Mouse (Mus musculus) limb, embryonic 11.5 days (tissue): ENCODE measurements at regions not wholly inside any gene's neighbourhood (a gene's known extent, or its start where the extent isn't known, plus 50 kb on each side); places are given as distances from the start of the nearest gene placed in this dataset.

Experiments
- ATAC-seq: fragments of 200-750 bp; cut with Nextera tagmentation; 2 replicates; pipeline ENCODE4 v1.8.0; 2017; ENCODE audit warnings: low read depth; ENCODE audit not compliant: insufficient number of reproducible peaks, low FRiP score, low TSS enrichment
- DNase-seq: peaks from one replicate; pipeline ENCODE4 v3.0.0-alpha.2; 2015; ENCODE audit warnings: low spot score
- H3K27ac ChIP-seq: fragments of 300-500 bp; sonication (generic); replicated peaks from 2 replicates; pipeline ENCODE4 v1.5.1; 2014; ENCODE audit warnings: low read depth, mild to moderate bottlenecking, low read length
- H3K27me3 ChIP-seq: fragments of 300-500 bp; sonication (generic); 2 replicates; pipeline ENCODE4 v1.6.1; 2014; ENCODE audit warnings: mild to moderate bottlenecking, low read length, mixed read lengths; ENCODE audit not compliant: control insufficient read depth, insufficient read depth
- H3K36me3 ChIP-seq: fragments of 300-500 bp; sonication (generic); 2 replicates; pipeline ENCODE4 v1.6.1; 2014; ENCODE audit warnings: mild to moderate bottlenecking, low read length, moderate library complexity, mixed read lengths; ENCODE audit not compliant: control insufficient read depth, insufficient read depth
- H3K4me1 ChIP-seq: fragments of 300-500 bp; sonication (generic); 2 replicates; pipeline ENCODE4 v1.6.1; 2014; ENCODE audit warnings: low read length, mixed read lengths; ENCODE audit not compliant: control insufficient read depth, insufficient read depth
- H3K4me2 ChIP-seq: fragments of 300-500 bp; sonication (generic); 2 replicates; pipeline ENCODE4 v1.6.1; 2014; ENCODE audit warnings: low read depth, mild to moderate bottlenecking, moderate library complexity; ENCODE audit not compliant: severe bottlenecking
- H3K4me3 ChIP-seq: fragments of 300-500 bp; sonication (generic); 2 replicates; pipeline ENCODE4 v1.5.1; 2014; ENCODE audit warnings: low read depth, low read length
- H3K9ac ChIP-seq: fragments of 300-500 bp; sonication (generic); 2 replicates; pipeline ENCODE4 v1.6.1; 2014; ENCODE audit warnings: mild to moderate bottlenecking, low read length
- H3K9me3 ChIP-seq: fragments of 300-500 bp; sonication (generic); 2 replicates; pipeline ENCODE4 v1.6.1; 2016; ENCODE audit warnings: low read length; ENCODE audit not compliant: control insufficient read depth
- WGBS: fragments of 180-500 bp; shearing (Covaris S2); extraction: QIAGEN DNeasy Blood & Tissue Kit; methylation state at CpG from one replicate; pipeline ENCODE4 v1.1.7; 2014; 5-methylcytosine and 5-hydroxymethylcytosine counted together

- no peak overlapping the region for H3K4me3 ChIP-seq
- no peak for ATAC-seq
- H3K27ac ChIP-seq, result no peak overlapping the region
- 74% methylated on average over 1 of the region's 1 CpGs for WGBS
- no peaks in the 10 kb centered on the region for H3K9me3 ChIP-seq
- no peaks in the 10 kb centered on the region for H3K36me3 ChIP-seq
- no peak overlapping the region for H3K4me2 ChIP-seq
- no peaks in the 10 kb centered on the region for H3K27me3 ChIP-seq
- H3K9ac ChIP-seq, result no peak overlapping the region
- H3K4me1 ChIP-seq, result no peaks in the 10 kb centered on the region
- DNase-seq, result no peak
Measured at GRCm38 (mm10) chr19:49115484-49115883, 909.7 kb downstream of the Sorcs3 start.

- ATAC-seq, result no peak
- no peak for DNase-seq
- Histone ChIP-seq H3K9me3 (no peaks in the 10 kb centered on the region), H3K36me3 (no peaks in the 10 kb centered on the region), H3K27me3 (no peaks in the 10 kb centered on the region), H3K4me1 (no peaks in the 10 kb centered on the region), H3K9ac (no peak overlapping the region), H3K4me2 (no peak overlapping the region), H3K27ac (no peak overlapping the region), H3K4me3 (no peak overlapping the region)
- WGBS, result 82% methylated on average over 4 of the region's 4 CpGs
Measured at GRCm38 (mm10) chr19:49131664-49132063, 925.8 kb downstream of the Sorcs3 start.

GRCm38 (mm10) chr19:49172078-49172477, 966.3 kb downstream of the Sorcs3 start:
- Histone ChIP-seq H3K27me3 (no peaks in the 10 kb centered on the region), H3K4me2 (no peak overlapping the region), H3K4me3 (no peak overlapping the region), H3K9me3 (no peaks in the 10 kb centered on the region), H3K9ac (no peak overlapping the region), H3K4me1 (no peaks in the 10 kb centered on the region), H3K27ac (no peak overlapping the region), H3K36me3 (no peaks in the 10 kb centered on the region)
- DNase-seq, result no peak
- WGBS, result 66% methylated on average over 2 of the region's 2 CpGs
- ATAC-seq, result no peak

- H3K27ac ChIP-seq, result no peak overlapping the region
- H3K4me3 ChIP-seq, result no peak overlapping the region
- no peak overlapping the region for H3K4me2 ChIP-seq
- no peaks in the 10 kb centered on the region for H3K27me3 ChIP-seq
- no peaks in the 10 kb centered on the region for H3K9me3 ChIP-seq
- no peak for DNase-seq
- WGBS, result 71% methylated on average over 3 of the region's 3 CpGs
- H3K36me3 ChIP-seq, result no peaks in the 10 kb centered on the region
- no peaks in the 10 kb centered on the region for H3K4me1 ChIP-seq
- ATAC-seq, result no peak
- no peak overlapping the region for H3K9ac ChIP-seq
Measured at GRCm38 (mm10) chr19:49207971-49208370, 1002.1 kb downstream of the Sorcs3 start.

GRCm38 (mm10) chr19:49242601-49243000, 1036.8 kb downstream of the Sorcs3 start:
- no peak overlapping the region for H3K9ac ChIP-seq
- no peaks in the 10 kb centered on the region for H3K36me3 ChIP-seq
- 30% methylated on average over 2 of the region's 2 CpGs for WGBS
- ATAC-seq, result no peak
- no peak overlapping the region for H3K27ac ChIP-seq
- DNase-seq, result no peak
- H3K9me3 ChIP-seq, result no peaks in the 10 kb centered on the region
- no peak overlapping the region for H3K4me2 ChIP-seq
- no peak overlapping the region for H3K4me3 ChIP-seq
- no peaks in the 10 kb centered on the region for H3K4me1 ChIP-seq
- H3K27me3 ChIP-seq, result no peaks in the 10 kb centered on the region

GRCm38 (mm10) chr19:49245114-49245714, 1039.4 kb downstream of the Sorcs3 start:
- no peak overlapping the region for H3K4me3 ChIP-seq
- ATAC-seq (no peak), DNase-seq (no peak)
- no peaks in the 10 kb centered on the region for H3K27me3 ChIP-seq
- H3K9me3 ChIP-seq, result no peaks in the 10 kb centered on the region
- WGBS, result 74% methylated on average over 3 of the region's 3 CpGs
- no peaks in the 10 kb centered on the region for H3K36me3 ChIP-seq
- H3K27ac ChIP-seq, result no peak overlapping the region
- H3K4me1 ChIP-seq, result no peaks in the 10 kb centered on the region
- no peak overlapping the region for H3K4me2 ChIP-seq
- no peak overlapping the region for H3K9ac ChIP-seq

- no peaks in the 10 kb centered on the region for H3K27me3 ChIP-seq
- H3K4me1 ChIP-seq, result no peaks in the 10 kb centered on the region
- H3K36me3 ChIP-seq, result no peaks in the 10 kb centered on the region
- H3K4me2 ChIP-seq, result no peak overlapping the region
- ATAC-seq (no peak), DNase-seq (no peak)
- 72% methylated on average over 1 of the region's 1 CpGs for WGBS
- no peak overlapping the region for H3K27ac ChIP-seq
- no peak overlapping the region for H3K9ac ChIP-seq
- no peak overlapping the region for H3K4me3 ChIP-seq
- no peaks in the 10 kb centered on the region for H3K9me3 ChIP-seq
Measured at GRCm38 (mm10) chr19:49264616-49265015, 1058.8 kb downstream of the Sorcs3 start.

- no peak for DNase-seq
Measured at GRCm38 (mm10) chr19:49267864-49268480, 1062.1 kb downstream of the Sorcs3 start.

More at GRCm38 (mm10) chr19:49267864-49268480, 1062.1 kb downstream of the Sorcs3 start:
- Histone ChIP-seq H3K9ac (no peak overlapping the region), H3K9me3 (no peaks in the 10 kb centered on the region), H3K36me3 (no peaks in the 10 kb centered on the region), H3K27ac (no peak overlapping the region), H3K27me3 (no peaks in the 10 kb centered on the region), H3K4me3 (no peak overlapping the region), H3K4me1 (no peaks in the 10 kb centered on the region), H3K4me2 (no peak overlapping the region)
- 70% methylated on average over 8 of the region's 8 CpGs for WGBS
- ATAC-seq, result no peak
